Mouse (Mus musculus): Measurements from ENCODE around the gene I830077J02Rik. TPM values are rescaled to one million over a fixed set of nuclear protein-coding genes. Genes with fewer than 3 reads are reported as not detected.
"Not testable (repeated sequence)": the region's sequence is repeated elsewhere in the genome, so short reads cannot be mapped to it uniquely, and the experiment has no call there.

Gene I830077J02Rik
- total RNA-seq (2021): 1 to 10 TPM in 1 of 2 experiments, under 1 TPM in 1; 0.29 to 1.7 TPM
- polyA plus RNA-seq (2012; rRNA removed): 0.43 and 0.56 TPM in 2 replicates
- long read RNA-seq: 0 reads

DNA sequence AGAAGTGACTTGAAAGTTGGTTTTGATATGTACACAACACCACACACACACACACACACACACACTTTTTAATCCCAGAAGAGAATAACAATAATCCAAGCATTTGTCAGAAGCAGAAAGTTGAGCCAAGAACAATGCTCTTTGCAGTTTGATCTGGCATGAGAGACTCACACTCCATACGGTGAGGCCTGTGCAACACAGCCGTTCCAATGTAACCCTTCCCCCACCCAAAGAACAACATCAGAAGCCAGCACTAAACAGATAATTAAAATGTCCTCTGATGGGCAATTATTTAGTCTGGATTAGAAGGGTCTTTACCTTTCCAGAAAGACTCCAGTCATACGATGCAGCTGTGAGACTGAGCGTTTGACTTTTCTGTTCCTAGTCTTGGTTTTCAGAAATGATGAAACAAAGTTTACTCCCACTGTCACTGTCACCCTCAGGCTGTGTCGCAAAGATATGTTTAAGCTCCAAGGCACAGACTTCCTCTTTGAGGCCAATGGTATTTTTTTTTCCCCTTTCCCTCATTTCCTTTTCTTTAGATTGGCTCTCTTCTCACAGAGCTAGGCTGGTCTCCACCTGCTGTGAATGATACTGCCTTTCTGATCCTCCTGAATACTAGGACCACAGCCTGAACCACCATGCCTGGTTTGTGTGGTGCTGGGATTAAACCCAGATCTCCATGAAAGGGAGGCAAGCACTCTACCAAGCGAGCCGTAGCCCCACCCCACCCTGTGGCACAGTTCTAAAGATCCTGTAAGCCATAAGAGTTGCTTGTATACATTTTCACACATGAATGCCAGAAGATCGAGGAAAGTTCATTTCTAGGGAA, at the start of gene I830077J02Rik:
Gene I830077J02Rik, minus strand, starts transcription at position 425 of the 832 bp plus-strand sequence.
- no peak for DNase-seq

DNA sequence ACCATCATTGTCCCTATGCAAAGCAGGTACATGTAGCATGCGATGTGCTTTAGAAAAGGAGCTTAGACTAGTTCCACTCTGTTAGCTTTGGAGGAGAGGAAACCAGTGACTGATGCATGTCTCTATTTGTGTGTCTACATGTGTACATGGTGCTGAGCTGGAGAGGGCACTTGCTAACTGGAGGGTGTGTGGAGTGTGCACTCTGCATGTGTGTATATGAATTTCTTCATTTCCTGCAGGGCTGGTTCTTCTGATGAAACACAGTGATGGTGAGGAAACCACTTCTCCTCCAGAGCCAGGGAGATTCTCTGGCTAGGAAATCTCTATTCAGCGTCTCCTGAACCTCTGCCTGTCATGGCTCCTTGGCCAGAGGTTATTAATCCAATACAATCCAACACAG, 41.7 kb upstream of the I830077J02Rik start:
- no peak for DNase-seq

DNA sequence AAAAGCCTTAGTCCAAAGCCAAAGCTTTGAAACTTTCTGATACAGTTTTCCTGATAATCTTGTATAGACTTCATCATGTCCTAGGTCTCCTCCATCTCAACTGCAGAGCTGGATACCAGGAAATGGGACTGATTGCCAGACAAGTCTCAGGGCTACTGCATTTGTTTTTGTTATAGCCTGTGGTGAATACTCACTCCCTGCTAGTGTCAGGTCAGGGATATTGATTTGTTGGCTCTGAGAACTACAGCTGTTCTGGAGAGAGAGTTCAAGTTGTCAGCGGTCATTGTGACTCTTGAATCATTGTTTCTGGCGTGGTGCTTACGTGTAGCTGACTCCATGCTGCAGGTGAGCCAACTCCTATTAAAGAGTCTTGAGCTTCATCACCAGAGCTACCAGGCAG, 40.9 kb upstream of the I830077J02Rik start, which contains the start of gene Ovgp1:
Gene Ovgp1, plus strand, starts transcription at position 301 of the 400 bp plus-strand sequence.
- no peak for DNase-seq

DNA sequence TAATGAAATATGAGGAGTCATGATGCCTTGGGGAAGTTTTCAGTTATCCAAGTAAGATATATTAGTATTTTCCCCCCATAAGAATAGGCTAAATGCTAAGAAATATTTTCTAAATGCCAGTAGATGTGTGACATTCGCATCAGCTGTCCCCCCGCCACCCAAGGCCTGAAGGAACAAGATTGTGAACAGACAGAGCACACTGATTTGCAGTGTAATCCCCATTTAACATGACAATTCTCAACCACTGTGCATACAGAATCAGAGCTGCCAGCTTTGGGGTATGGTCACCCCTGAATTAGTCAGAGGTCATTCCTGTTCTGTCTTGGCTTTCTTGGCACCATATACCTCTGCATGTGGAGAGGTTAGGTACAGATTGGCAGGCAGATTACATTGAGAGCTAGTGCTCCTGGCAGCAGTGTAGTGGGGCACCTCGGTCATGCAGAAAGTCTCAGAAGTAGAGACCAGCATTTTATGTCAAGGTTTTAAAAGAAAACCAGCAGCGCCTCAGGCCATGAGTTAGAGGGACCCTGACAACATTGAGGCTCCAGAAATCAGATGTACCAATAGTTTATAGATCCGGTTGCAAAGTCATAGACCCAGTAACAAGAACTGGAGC, 39.5 kb upstream of the I830077J02Rik start:
- no peak for DNase-seq

DNA sequence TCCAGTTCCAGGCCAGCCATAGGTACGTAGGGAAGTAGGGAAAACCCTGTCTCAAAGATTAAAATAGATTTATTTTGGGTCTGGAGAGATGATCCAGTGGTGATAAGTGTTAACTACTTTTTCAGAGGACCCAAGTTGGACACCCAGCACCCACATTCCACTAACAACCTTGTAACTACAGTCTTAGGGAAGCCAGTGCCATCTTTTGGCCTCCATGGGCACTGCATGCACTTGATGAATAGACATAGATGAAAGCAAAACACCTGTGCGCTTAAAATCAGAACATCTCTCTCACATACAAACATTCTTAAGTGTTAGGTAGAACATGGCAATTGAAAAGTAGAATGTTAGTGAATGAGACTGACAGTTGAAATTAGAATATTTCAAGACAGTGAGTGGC, 28.2 kb upstream of the I830077J02Rik start:
- DNase-seq: no peak

DNA sequence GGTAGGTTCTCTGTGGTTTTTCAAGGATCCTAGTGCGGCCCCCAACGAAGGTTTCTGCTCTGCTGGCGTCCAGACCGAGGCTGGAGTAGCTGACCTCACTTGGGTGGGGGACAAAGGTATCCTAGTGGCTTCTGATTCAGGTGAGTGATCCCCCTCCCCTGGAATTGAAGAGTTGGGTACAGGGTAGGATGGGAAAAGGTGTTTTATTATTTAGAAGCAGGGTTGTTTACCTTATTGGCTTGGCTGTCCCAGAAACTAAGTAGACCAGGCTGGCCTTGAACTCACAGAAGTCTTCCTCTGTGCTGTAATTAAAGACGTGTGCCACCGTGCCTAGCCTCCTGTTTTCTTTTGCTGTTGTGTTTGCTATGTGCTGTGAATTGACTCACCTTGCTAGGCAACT, 27.5 kb upstream of the I830077J02Rik start, which contains the start of gene Atp5f1:
Gene Atp5f1, minus strand, starts transcription at position 101 of the 400 bp plus-strand sequence.
- no peak for DNase-seq

DNA sequence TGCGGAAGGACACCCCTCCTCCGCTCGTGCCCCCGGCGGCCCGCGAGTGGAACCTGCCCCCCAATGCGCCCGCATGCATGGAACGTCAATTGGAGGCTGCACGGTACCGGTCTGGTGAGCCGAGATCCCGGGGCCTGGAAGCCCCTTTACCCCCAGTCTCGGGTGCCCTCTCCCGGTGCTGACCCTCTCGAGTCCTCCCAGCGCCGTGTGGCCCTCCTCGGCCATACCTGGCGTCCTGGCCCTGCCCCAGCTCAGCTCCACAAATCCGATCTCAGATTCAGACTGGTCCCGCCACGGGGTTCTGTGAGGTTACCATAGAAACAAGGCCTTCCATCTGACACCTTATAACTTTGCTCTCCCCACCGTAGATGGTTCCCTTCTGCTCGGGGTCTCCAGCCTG, 27.1 kb upstream of the I830077J02Rik start:
- no peak for DNase-seq

DNA sequence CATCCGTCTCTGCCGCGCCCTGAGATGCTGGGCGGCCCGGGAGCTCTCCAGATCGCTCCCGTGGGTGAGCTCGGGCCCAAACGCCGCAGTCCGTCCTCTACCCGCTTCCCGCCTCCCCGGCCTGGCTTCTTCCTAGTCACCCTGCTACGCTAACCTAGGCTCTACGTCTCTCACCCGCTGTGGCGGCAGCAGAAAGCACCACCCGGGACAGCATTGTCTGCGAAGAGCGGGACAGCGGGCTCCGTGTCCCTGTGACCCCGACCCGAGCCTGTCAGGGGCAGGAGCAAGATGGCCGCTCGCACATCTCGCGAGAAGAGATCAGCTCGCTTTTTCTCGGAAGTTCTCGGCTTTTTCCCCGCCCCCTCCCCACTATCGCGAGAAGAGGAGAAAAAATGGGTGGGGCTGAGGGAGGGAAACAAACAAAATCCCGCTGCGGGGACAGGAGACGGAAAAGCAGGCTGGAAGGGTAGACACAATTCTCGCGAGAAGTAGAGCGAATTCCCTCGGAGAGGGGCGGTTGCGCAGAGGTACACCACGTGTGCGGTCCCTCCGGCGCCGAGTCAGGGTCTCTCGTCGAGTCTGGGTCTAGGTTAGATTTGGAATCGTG, 26.6 kb upstream of the I830077J02Rik start, which contains the start of gene Wdr77:
Gene Wdr77, plus strand, starts transcription at position 396 of the 607 bp plus-strand sequence.
- peak; percentile 97 for DNase-seq

DNA sequence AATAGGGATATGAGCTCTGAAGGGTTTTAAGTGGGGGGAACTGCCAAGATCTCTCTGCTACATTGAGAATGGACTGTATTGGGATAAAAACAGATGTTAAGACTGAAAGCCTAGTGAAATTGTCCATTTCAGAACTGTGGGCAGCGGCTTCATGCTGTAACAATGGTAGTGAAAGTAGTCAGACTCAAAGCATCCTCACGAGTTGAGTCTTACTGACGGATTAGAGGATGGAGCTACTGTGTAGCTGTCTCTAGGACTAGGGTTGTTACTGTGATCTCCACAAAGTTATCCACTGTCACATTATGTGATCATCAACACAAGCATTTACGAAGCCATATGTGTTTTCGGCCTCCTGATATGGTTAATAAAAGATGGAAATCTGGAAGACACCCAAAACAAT, 25.7 kb upstream of the I830077J02Rik start:
- no peak for DNase-seq

DNA sequence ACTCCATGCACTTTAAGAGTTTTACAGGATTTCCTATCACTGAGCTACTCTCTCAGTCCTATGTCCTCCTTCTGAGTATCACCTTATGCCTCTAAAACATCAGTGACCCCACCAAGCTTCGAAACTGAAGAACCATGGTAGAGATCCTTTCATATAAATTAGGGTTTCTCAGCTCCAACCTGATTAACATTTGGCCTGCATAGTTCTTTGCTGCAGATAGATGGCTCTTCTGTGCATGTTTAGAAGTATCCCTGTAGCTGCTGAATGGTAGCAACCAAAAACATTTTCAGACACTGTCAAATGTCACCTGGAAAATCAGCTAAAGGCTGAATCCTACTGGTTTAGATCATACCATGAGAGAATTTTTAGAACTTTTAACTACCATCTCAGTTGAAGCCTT, 24.8 kb upstream of the I830077J02Rik start:
- DNase-seq: no peak

DNA sequence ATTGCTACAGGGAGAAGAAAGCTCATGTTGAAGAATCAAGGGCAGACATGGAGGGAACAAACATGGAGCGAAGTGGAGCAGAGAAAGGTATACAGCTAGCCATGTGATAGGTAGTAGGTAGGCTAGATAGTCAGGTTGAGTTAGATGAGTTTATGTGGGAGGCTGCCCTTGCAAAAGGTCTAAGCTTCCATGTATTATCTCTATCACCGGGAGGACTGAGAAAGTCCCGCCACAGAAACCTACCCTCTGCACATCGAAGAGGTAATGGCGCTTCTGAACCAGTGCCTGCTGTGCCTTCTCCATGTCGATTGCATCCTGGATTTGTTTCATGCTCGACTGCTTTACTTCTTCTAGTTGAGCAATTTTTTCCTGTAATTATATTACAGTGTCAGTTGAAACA, 18.9 kb upstream of the I830077J02Rik start:
- no peak for DNase-seq

DNA sequence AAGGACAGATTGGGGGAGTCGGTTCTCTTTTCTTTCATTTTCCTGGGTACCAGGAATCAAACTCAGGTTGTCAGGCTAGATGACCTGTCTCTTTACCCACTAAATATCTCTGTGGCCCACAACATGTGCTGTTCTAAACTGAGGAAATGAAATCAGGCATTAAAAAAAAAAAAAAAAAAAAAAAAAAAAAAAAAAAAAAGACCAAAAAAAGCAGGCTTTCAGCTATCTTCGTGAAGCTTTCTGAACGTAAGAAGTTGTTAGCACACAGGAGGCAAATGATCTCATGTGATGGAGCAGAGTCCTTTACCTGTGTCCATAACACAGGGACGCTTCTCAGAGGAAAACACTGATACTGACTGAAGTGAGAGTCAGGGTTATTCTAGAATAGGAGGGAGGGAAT, 3.6 kb upstream of the I830077J02Rik start:
- DNase-seq: no peak

DNA sequence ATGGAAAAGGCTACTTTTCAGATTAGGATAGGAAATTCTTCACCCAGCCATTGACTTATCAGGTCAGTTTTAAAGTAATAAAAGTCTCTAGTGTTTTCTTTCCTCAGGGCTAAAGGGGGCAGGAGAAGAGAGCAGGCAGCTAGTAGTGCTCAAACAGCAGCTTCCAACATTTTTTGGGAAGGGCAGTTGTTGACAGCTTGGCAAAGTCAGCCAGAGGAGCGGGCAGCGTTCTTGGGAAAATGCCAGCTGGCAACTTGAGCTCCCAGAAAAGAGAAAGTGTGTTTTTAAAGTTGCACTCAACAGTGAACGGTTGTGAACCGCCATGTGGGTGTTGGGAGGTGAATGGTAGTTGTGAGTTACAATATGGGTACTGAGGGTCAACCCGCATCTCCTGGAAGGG, 2.6 kb upstream of the I830077J02Rik start:
- DNase-seq: peak; percentile 43

DNA sequence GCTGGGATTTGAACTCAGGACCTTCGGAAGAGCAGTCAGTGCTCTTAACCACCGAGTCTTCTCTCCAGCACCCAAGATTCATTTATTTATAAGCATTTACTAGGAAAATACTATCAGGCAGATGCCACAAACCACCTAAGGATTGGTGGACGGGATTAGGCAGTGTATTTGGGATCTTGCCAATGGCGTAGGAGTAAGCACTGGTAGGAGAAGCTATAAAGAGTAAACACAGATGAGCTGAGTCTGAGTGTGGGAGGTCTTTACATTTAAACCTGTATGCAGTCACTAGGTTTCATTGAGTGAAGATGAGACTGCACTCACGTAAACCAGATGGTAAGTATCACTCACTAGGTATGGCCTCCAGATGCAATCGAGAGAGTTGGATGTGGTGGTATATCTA, 1.5 kb upstream of the I830077J02Rik start:
- no peak for DNase-seq

DNA sequence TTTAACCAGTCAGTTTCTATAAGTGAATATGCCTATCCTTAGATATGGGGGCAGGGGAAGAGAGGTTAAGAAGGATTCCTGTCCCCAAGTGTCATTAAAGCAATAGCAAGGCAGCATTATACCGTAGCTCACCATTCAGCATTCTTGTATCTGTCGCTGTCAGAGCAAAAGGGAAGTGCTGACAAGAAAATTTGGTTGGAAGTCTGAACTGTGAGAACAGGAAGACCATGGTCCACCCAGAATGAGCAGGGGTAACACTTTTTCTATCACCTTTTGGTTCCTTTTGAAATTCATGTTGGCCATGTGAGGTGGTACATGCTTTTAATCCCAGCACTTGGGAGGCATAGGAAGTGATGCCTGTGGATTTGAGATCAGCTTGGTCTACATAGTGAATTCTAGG, 1.4 kb downstream of the I830077J02Rik start:
- DNase-seq: no peak

DNA sequence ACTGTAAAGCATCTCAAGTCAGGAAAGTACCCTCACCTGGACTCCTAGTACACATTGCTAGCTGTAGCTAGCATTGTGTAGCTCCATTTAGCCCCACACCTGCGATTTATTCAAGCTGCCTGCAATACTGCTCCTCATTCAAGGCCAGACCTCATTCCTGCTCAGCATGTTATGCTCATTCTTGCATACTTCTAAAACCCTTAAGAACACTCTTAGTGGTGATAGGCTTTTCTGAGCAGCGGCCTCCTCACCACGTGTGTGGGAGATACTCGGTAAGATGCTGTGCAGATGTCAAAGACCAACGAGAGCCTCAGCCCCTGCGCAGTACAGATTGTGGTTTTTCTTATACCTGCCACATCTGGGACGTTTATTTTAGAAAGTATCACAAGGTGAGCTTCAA, 2.6 kb downstream of the I830077J02Rik start:
- DNase-seq: no peak

DNA sequence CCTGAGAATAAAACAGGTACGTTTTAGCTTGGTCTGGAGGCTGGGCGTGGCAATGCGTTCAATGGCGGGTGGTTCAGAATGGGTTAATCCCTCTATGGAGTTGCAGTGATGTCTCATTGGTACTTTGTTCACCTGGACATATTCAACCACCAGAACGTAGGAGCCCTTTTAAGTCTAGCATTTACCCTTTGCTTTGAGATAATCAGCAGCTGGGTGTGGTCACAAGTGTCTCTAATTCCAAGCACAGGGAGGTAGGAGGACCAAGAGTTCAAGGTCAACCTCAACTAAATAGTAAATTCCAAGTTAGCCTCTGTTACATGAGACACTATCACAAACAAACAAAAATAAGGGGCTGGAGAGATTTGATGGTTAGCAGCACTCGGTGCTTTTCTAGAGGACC, 3.7 kb downstream of the I830077J02Rik start:
- no peak for DNase-seq

DNA sequence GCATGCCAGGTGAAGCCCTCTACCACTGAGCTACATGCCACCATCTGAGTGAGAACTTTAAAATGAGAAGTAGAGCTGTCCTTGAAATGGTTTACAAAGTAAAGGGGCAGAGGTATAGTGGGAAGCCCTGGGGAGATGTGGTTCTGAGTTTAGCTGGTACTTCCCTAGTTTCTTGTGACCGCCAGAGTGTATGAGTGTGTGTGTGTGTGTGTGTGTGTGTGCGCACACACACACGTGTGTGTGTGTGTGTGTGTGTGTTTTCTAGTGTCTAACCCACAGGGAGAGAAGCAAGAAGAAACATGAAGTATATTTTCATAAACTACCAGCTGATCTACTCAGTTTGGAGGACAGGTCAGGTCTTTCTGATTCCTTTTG, 4.3 kb downstream of the I830077J02Rik start:
- no peak for DNase-seq

DNA sequence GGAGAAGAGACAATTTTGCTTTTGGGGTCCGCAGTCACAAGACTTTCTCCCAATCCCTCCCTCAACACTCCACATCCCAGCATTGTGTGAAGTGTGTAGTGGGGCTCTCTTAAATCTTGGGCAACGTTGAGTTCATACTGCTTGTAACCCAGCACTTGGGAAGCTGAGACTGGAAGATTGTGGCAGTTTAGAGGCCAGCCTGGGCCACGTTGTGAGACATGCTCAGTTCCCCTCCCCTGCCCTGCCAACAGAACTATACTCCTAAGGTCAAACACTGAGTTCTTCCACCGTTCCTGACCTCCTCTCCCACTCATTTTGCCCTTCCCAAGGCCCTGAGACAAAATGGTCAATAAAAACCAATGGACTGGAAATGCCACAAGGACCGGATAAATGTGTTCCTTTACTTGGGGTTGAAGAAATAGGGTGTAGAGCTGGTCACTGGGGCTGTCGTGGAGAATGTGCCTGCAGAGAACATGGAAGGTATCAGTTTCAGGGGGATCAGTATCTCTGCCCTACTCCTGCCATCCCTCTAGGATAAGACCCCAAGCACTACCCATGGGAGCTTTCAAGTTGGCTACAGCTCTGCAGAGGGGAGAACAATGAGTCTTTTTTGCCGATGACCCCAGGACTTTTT, 4.8 kb downstream of the I830077J02Rik start:
- DNase-seq: no peak

DNA sequence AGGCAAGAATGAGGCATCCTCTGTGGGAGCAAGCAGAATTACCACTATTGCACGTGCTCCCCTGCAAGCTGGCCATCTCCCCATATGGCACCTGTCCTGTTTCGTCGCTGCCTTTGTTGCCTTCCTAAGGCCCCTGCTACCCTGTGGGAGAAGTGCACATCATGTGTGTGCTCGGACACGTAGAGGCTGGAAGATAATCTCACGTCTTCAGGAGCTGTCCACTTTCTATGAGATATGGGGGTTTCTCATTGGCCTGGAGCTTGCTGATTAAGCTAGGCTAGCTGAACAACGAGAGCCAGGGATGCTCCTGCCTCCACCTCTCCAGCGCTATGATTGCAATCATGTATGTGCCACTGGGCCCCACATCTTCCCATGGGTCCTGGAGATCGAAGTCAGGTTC, 7.8 kb downstream of the I830077J02Rik start:
- no peak for DNase-seq

DNA sequence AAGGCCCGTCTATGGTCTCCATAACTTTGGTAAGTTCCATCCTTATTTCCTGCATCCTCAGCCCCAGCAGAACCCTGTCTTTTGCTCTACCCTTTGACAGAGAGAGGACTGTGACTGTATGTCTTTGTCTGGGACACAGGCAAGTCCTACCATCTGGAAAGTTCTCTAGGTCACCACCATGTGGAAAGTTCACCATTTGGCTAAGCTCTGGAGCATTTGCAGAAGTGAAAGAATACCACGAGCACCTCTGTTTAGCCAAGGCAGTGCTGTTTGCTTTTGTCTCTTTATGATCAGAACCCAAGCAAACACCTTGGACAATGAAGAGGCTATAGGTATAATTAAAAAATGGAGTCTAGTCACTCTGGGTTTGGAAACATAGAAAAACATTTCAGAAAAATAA, 10.5 kb downstream of the I830077J02Rik start:
- no peak for DNase-seq

DNA sequence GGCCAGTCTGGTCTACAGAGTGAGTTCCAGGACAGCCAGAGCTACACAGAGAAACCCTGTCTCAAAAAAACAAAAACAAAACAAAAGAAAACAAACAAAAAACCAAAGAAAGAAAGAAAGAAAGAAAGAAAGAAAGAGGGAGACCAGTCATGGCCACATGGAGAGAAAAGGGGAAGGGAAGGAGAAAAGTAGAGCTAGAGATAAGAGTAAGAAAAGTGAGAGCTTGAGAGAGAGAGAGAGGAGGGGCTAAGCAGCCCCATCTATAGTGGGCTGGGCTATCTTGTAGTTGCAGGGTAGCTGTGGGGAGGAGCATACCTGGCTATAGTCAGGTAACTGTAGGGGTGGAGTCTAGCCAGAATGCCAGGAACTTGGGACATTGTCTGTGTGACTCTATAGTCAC, 11.7 kb downstream of the I830077J02Rik start:
- not testable (repeated sequence) for DNase-seq
